Mouse (Mus musculus) erythroblast, embryonic 14.5 days (primary cell): ENCODE data around the gene Crybg1.

Experiments
- GATA1 ChIP-seq: IDR thresholded peaks from 2 replicates; pipeline ENCODE4 v1.6.1; 2012; ENCODE audit warnings: low read length, inconsistent platforms, mixed read lengths
- TAL1 ChIP-seq: IDR thresholded peaks from 3 replicates; pipeline ENCODE4 v1.6.1; 2012; ENCODE audit warnings: low read length, inconsistent platforms, mixed read lengths

GRCm38 (mm10) chr10:43900883-43901570 is 247.6 kb downstream of the Crybg1 start:
- TF ChIP-seq GATA1 (no peak), TAL1 (no peak)
